Mouse (Mus musculus) hindlimb bud, embryonic 11.5 days (tissue): ENCODE measurements around the gene Trio.

Source experiments
- DNase-seq: peaks from one replicate; pipeline ENCODE4 v3.0.0-alpha.2; 2012; ENCODE audit warnings: low read depth, low spot score; ENCODE audit errors: extremely low spot score

The Trio gene

DNA sequence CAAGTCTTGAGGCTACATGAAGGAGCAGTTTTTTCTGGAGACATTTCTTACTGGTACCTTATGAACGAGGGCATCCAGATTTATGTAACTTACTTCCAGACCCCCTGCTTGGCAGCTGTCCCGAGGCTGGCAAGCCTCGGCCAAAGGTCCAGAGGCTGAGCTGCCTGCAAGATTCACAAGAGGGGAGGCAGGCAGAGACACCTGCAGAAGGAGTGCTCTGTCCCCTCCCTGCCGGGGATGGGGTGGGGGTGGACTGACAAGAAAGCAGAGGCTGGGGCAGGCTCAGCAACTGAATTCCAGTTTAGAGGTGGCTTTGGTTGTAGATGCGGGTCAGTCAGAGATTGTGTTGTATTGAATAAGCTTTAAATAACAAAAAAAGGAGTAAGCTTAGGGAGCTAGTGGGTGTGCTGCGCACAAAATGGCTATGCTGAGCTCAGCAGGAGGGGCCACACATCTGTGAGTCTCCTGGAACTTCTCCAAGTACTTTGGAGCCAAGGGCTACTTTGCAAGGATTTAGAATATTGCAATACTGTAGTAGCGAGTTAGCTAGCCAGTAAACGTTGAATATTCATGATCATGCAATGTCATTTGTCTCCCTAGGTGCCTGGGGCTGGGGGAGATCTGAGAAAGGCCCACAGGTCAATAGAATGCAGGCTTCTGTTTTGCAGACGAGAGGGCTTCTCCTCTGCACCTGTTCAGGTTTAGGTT lies 15.7 kb upstream of the Trio start:
- no peak for DNase-seq

DNA sequence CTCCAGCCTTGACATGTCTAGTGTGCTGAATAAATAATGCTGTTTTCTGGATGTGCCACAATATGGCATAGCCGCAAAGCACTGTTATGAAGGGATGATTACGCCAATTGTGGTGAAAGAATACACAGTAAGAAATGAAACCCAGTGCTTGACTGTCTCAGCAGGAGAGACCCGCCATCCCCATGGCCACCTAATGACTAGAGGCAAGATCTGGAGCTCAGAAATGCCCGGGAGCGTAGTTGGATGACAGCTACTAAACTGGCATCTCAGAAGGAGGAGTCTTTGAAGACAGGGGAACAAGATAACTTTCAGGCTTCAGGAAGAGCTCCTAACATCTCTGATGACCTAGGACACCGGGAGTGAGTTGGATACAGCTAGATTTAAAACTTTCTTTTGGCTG lies 12.0 kb upstream of the Trio start:
- DNase-seq: no peak

DNA sequence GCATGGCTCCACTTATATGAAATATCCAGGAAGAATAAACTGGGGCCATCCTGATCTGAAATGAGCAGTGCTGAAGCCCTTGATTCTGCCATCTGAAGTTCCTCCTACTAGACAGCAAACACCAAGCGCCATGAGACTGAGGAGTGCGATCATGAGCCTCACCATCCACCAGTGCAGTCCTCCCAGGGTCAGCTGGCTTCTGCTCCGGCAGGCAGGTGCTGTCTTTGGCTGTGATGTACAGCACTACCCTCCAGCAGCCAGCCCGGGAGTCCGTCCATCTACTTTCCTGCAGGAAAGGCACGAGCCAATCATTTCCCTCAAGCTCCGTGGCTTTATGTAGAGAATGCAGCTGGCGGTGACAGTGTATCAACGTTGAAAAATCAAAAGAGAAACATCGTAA lies 10.0 kb upstream of the Trio start:
- DNase-seq: no peak

DNA sequence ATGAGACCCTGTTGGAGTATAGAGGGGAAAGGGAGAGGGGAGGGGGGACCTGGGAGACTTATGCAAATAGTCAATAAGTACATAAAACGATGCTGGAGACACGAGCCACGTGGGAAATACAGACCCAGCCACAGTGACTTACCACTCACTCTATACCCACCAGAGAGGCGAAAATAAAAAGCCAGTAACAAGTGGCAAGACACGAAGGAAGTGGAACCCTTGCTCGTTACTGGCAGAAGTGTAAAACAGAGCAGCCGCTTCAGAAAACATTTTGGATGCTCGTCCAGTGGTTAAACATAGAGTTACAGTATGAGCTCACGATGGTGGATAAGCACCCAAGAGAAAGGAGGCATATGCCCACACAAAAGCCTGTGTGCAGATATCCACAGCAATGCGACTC lies 9.0 kb upstream of the Trio start:
- DNase-seq: no peak

DNA sequence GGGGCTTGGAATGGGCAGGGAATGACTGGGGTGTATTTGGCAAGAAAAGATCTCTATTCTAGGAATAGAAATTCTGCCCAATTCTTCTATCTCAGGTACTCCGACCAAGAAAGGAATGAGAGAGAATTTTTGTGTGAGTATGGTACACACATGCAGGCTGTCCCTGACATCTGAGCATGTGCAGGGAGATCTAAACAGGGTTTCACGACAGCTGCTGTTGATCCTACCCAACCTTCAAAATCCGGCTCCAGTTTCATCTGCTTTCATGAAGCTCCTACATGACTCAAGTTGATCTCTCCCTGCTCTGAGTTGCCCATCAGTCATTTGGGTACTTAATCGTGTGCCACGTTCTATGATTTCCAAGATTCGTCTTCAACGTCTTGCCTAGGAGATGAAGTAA lies 3.7 kb upstream of the Trio start:
- no peak for DNase-seq

DNA sequence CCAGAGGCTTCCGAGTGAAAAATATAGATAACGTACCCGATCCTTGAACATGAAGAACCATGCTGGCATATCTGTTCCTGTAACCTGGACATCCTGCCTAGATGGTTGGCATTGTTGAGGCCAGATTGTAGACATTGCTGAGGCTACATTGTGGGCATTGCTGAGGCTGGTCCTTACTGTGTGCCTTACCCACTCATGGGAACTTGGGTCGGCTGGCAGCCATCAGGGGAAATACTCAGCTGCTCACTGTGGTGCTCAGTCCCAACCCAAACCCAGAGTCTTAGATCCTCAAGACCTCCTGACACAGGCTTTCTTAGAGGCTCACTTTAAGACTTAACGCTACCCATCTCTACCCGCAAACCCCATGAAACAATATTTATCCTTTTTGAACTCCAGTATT lies 2.9 kb upstream of the Trio start:
- no peak for DNase-seq

DNA sequence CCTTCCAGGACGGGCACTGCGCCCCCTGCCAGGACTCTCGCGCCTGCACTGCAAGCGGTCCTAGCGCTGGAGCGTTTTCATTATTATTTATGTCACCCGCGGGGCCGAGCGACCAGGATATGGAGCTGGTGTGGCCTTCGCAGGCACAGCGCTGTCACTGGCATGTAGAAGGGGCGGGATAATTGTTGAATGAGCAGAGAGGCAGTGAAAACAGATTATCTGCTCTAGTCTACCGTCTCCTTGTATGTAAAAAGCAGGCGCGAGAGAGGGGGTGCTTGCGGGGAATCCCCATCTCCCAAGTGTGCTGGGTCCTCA lies 476 bp upstream of the Trio start:
- no peak for DNase-seq

DNA sequence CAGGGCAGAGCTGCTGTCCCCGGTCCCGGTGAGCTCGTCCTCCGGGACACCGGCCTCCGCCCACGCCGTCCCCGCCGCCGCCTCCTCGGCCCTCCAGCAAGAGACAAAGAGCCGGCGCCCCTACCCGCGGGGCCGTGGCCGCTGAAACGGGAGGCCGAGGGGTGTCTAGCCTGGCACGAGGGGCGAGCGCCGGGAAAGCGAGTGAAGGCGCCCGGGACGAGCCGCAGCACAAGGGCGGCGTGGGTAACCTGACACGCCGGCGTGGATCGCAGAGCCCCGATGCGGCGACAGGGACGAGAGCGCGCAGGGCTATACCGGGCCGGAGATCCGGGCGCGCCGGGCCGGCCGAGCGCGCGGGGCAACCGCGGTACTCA lies 696 bp downstream of the Trio start:
- no peak for DNase-seq

DNA sequence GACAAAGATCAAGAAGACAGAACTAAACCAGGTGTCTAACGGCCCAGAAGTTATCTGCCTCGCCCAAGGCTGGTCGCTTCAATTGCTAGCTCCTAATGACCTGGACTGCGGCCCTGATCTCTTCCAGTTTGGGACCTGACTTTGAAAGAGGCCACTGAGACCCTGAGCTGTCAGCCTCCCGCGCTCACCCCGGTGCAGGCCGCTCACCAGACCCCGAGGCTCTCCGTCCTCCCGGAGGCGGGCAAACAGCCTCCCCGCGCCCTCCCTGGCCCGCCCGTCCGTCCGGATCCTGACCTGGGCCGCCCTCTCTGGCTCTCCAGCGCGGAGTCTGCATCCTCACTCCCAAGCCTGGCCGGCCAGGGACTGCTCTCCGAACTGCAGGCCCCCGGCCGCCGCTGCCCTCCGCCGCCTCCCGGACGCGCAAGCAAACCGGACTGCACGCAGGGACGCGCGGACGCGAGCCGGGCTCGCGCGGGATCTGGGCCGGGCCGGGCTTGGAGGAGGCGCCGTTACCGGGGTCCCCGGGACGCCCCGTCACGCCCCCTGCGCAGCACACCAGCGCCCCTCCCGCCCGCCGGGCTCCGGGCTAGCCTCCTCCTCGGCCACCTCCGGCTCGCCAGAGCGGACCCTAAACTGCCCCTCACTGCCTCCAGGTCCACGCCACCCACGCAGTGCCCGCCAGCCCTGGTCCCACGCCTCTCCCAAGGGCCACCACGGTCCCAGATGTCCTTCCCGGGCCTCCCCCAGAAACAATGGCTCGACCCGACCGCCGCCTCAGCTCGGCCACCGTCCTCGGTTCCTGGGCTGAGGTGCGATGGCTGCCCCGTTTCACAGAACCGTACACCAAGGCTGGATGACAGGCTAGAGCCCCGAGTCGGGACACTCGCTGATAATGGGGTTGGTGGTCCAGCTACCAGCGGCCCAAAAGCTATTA lies 1.4 kb downstream of the Trio start:
- no peak for DNase-seq

DNA sequence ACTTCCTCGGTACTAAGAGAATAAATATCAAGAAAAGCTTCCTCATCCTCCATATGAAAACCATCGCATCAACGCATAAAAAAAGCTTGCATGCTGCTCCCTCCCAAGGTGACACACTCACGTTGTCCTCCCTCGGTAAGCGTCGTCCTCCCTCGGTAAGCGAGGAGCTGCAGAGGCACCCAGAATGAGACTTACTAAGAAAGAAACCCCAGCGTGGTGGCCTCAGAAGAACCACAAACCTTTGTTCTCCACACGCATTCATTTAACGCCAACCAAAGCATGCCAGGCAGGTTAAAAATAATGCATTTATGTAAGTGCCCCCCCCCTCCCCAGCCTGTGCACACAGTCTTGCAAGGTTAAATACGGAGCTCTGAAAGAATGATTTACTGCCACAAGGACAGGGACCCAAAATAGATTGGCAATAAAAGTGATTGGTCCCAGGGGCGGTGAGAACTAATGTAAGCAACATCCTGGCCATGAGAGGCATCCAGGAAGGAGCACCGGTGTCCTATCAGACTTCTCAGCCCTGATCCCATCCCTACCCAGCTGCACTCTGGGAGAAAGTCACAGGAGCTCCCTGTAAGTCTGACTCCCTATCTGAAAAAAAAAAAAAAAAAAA lies 3.9 kb downstream of the Trio start:
- DNase-seq: no peak

DNA sequence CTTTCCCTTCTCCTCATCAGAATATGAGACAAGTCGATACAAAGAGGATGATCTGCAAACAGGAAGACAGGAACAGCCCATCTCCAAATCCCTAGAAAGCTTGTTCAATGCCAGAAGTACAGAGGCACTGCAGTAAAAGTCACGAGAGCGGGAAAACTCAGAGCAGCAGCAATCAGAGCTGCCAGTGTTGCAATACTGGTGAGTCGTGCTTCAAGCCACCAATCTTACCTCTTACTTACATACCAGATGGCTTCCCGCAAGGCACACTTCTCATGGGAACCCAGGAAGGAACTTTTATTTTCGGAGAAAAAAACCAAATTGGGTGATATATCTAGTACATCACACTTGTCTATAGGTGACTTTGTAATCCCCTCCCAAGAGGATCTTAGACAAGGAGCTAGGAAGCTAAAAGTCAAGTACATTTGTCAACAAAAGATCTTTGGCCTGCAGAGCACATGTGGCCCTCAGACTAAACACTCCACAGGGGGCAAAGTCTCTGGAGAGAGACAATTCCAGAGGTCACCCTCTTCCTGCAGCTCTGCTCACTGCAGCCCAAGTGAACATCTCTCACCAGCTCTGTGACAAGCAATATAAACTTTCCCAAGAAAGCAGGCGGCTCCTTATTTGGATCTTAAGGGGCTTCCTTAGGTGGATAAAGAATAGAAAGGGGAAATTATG lies 6.1 kb downstream of the Trio start:
- no peak for DNase-seq

DNA sequence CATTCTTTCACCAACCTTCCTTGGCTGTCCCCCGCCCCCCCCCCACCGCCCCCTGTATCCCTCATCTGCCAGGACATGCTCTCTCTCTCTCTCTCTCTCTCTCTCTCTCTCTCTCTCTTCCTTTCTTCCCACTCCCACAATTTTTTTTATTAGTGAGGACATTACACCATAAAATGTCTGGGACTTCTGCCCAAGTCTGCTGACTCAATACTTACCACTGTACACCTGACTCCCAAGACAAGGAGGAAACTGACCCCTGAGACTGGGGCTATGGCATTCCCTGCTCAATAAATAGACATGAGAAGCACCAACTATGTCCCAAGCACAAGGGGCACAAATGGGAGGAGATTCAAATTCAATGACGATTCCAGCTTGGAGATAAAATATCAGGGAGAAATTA lies 18.1 kb downstream of the Trio start:
- DNase-seq: no peak

DNA sequence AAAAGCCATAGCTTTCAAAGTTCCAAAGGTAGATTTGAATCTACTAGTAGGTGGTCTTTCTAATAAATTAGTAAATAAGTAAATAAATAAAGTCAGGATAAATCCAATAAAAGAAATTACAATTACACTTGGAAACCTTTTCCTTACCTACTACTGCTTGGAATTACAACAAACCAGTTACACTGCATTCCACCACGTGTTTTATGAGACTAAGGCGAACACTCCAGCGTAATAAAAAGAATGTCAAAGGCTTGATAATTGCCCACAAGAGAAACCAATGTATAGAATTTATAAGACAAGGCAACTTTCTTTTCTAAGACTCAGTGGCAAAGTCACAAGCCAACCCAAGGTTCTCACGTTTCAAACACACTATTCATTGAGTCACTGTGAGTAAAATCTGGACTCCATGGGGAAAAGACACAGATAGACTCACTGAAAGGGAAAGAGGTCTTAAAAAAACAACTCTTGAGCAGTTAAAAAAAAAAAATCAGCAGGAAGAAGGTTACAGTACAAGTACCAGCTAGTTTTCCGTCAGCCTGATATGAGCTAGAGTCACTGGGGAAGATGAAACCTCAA lies 21.4 kb downstream of the Trio start:
- no peak for DNase-seq

DNA sequence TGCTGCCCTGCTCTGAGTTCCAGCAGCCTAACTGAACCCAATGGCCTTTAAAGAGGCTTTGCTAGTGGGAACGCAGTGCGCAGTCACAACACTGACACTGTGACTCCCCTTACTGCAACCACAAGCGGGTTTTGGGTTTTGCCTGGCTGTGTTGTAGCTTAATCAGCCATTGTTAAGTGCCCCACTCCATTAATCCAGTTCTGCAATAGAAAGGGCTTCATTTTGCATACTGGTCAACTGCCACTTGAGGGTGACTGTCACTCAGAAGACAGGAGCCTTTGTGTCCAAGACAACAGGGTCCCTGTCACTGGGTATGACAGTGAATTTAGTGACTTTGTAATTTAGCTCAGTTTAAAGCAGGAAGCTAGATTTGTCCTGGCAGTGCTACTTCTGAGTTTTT lies 23.1 kb downstream of the Trio start:
- DNase-seq: no peak

DNA sequence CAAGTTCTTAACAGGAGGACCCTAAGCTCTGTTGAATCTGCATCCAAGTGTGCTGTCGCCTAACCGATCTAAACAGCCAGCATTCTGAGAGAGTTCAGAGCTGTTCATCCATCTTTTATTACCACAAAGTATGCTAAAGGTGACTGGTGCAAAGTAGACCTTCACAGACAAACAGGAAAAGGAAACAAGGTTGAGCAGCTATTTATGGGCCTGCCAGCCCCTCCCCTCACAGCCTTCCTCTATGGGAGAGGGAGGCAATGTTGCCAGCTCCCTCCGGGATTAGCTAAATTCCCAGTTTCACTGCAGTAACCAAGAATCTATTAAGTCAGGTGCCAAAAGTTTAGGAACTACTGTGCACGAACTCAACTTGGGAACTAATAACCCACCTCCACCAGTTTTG lies 24.3 kb downstream of the Trio start:
- DNase-seq: no peak

DNA sequence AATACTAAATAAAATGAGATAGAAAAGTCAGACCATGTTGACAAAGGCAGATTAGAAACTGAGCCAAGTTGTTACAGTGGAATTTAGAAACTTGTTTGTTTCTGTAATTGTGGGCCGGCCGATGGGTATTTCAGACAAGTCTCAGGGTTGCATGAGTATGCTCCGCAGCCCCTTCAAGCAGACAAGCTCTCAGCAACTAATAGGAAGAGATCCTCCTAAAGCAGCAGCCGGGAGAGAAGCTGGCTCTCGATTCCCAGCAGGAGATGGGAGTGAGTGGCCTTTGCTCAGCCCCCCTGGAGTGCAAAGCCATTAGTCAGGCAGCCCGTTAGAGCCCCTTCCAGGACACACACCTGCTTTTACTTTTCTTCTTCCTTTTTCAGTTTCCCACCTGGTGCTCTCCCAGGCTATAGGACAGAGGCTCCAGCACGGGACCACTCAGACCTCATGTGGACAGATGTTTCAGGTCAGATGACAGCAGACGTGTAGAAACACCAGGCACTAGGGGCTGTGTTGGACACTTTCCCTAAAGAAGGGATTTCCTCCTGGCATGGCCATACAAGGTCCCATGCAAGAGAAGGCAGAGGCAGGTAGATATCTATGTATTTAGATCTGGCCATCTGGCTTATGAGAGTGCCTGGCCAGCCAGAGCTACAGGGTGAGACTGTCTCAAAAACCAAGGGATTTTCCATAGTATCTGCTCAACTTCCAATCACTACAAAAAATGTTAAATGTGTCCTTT lies 26.9 kb downstream of the Trio start:
- DNase-seq: no peak

DNA sequence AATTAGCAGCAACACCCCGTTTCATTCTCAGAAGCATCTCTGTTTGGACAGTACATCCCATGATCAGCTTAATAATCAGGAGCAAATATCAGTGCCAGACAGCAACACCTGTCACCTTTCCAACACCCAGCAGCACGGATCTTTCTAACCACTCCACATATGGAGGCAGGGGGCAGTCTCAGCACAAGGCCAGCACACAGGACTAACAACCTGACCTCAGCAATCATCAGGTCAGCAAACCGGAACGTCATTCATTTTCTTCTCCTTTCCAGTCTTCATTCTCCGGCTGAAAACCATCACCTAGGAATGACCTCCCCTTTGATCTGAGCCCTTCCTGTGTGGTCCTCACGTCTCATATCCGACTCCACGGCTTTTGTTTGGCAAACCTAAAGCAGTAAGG lies 27.7 kb downstream of the Trio start:
- no peak for DNase-seq

DNA sequence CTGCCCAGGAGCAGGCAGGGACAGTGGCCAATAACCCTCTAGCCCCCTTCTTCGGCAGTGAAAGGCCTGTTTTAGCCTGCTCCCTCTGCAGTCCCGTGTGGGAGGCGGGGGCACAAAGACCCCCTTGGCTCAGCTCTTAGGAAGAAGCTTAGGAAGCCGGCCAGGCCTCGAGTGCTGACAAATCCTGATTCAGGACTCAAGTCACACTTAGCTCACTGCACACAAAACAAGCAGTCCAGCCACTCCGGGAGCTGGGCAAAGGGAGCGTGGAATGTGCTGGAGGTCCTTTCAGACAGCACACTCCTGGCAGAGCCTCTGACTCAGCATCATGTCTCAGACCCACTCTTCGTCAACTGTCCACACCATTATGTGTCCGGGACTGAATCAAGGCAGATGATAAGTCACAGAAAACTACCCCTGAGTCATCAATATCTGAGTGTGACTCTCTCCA lies 28.2 kb downstream of the Trio start:
- no peak for DNase-seq

DNA sequence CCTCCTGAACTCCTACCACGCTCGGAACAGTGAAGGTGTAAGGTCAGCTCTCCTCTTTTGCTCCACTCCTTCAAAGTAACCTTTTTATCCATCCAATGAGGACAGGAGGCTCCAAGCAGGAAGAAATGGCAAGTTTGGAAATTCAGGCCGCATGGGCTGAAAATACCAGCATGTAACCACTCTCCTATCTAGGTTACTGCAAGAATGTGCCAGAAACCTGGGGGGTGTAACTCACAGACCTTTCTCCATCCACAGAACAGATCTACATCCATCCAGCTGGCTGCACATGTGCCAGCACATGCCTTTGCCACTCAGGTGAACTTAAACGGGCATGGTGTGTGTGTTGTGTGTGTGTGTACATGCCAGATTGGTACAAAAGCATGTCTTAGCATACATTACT lies 28.9 kb downstream of the Trio start:
- no peak for DNase-seq

DNA sequence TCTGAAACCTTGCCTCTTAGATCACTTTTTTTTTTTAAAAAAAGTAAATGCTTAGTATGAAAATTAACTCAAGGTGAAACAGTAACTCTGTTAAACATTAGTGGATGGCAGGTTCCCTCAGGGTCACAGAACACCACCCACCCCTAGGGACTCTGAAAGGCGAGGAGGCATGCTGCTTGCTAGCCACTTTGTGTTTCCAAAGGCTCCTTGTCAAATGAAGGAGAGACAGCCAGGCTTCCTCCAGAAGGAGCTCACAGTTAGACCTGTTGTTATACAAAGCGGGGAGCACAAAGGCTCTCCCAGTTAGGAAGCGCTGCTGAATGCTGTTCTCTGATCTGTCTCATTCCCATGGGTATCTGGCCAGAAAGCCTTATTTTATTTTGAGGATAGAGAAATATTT lies 30.2 kb downstream of the Trio start:
- no peak for DNase-seq

DNA sequence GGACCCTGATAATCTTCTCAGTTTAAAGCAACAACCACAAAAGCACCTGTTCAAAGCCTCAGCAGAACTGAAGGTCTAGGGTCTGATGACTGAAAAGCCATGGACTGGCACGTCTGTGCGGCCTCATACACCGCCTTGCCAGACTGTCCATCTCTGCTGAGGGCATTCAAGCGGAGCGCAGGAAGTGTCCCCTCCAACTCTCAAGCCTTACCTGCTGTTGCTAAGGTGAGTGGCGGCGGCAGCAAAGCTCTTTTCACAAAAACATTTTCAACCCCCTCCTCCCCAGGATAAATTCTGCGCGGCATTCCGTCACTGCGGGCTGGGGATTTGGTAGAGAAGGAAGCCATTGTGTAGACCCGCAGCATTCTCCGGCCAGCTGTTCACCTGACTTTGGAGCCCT lies 30.8 kb downstream of the Trio start:
- DNase-seq: no peak
